Mouse (Mus musculus) neural tube, embryonic 15.5 days (tissue): ENCODE results near the gene Tapt1. TPM values are rescaled to one million over a fixed set of nuclear protein-coding genes. Genes with fewer than 3 reads are reported as not detected.

ENCODE experiments used
- ATAC-seq: fragments of 200-750 bp; cut with Nextera tagmentation; 2 replicates; pipeline ENCODE4 v1.8.0; 2017; ENCODE audit warnings: mild to moderate bottlenecking, moderate TSS enrichment, moderate library complexity; ENCODE audit not compliant: low FRiP score
- H3K27ac ChIP-seq: fragments of 300-500 bp; sonication (generic); replicated peaks from 2 replicates; pipeline ENCODE4 v1.5.1; 2015; ENCODE audit warnings: mild to moderate bottlenecking, inconsistent platforms
- H3K27me3 ChIP-seq: fragments of 300-500 bp; sonication (generic); replicated peaks from 2 replicates; pipeline ENCODE4 v1.6.1; 2015; ENCODE audit warnings: inconsistent platforms
- H3K36me3 ChIP-seq: fragments of 300-500 bp; sonication (generic); 2 replicates; pipeline ENCODE4 v1.6.1; 2015; ENCODE audit warnings: inconsistent platforms
- H3K4me1 ChIP-seq: fragments of 300-500 bp; sonication (generic); 2 replicates; pipeline ENCODE4 v1.6.1; 2015; ENCODE audit warnings: inconsistent platforms
- H3K4me2 ChIP-seq: fragments of 300-500 bp; sonication (generic); 2 replicates; pipeline ENCODE4 v1.6.1; 2015; ENCODE audit warnings: inconsistent platforms, mild to moderate bottlenecking, moderate library complexity
- H3K4me3 ChIP-seq: fragments of 300-500 bp; sonication (generic); replicated peaks from 2 replicates; pipeline ENCODE4 v1.5.1; 2015; ENCODE audit warnings: mild to moderate bottlenecking, inconsistent platforms
- H3K9ac ChIP-seq: fragments of 300-500 bp; sonication (generic); replicated peaks from 2 replicates; pipeline ENCODE4 v1.6.1; 2015; ENCODE audit warnings: mild to moderate bottlenecking, inconsistent platforms
- H3K9me3 ChIP-seq: fragments of 300-500 bp; sonication (generic); replicated peaks from 2 replicates; pipeline ENCODE4 v1.6.1; 2016; ENCODE audit warnings: inconsistent platforms
- WGBS: fragments of 180-500 bp; shearing (Covaris S2); methylation state at CpG from one replicate; pipeline ENCODE4 v1.1.7; 2015; ENCODE audit warnings: mixed read lengths; 5-methylcytosine and 5-hydroxymethylcytosine counted together
- polyA plus RNA-seq: library from polyadenylated mRNA; unstranded; fragments of >200 nt; fragmentation: Nextera tagmentation; extraction: Ambion mirVana; gene quantifications from 2 replicates; pipeline ENCODE4 v1.2.1, GENCODE M21; 2015

Gene Tapt1
- polyA plus RNA-seq, 1 experiment from 2014 or later: 30.8 TPM

GRCm38 (mm10) chr5:44228323-44228722 lies 1.9 kb upstream of the Tapt1 start:
- no peaks in the 10 kb centered on the region for H3K36me3 ChIP-seq
- WGBS: 67% methylated on average over 1 of the region's 1 CpGs
- no peak overlapping the region; the same call in 1 of the 2 replicates for H3K4me2 ChIP-seq
- no peak overlapping the region for H3K4me3 ChIP-seq
- peaks cover 31% of the 10 kb centered on the region for H3K4me1 ChIP-seq
- H3K9me3 ChIP-seq: no peaks in the 10 kb centered on the region
- H3K9ac ChIP-seq: no peak overlapping the region
- H3K27ac ChIP-seq: no peak overlapping the region
- no peaks in the 10 kb centered on the region for H3K27me3 ChIP-seq
- no peak for ATAC-seq

GRCm38 (mm10) chr5:44227462-44227840 lies 1.0 kb upstream of the Tapt1 start:
- peaks cover 32% of the 10 kb centered on the region for H3K4me1 ChIP-seq
- no peaks in the 10 kb centered on the region for H3K9me3 ChIP-seq
- peak overlapping the region; percentile 89 for H3K9ac ChIP-seq
- H3K36me3 ChIP-seq: no peaks in the 10 kb centered on the region
- H3K4me2 ChIP-seq: peak overlapping the region; percentile 83
- H3K4me3 ChIP-seq: peak overlapping the region; percentile 87
- WGBS: 8% methylated on average over 6 of the region's 6 CpGs
- ATAC-seq: no peak
- peak overlapping the region; percentile 95 for H3K27ac ChIP-seq
- H3K27me3 ChIP-seq: no peaks in the 10 kb centered on the region

GRCm38 (mm10) chr5:44225911-44226520 lies 410 bp downstream of the Tapt1 start:
- Histone ChIP-seq H3K4me2 (peak overlapping the region; percentile 66), H3K9ac (peak overlapping the region; percentile 89), H3K4me1 (peaks cover 32% of the 10 kb centered on the region), H3K9me3 (no peaks in the 10 kb centered on the region), H3K27ac (peak overlapping the region; percentile 95), H3K36me3 (no peaks in the 10 kb centered on the region), H3K27me3 (no peaks in the 10 kb centered on the region), H3K4me3 (peak overlapping the region; percentile 87)
- ATAC-seq: peak; percentile 82
- WGBS: under 1% methylated on average over 68 of the region's 72 CpGs

GRCm38 (mm10) chr5:44224916-44225600 lies 1.4 kb downstream of the Tapt1 start:
- peaks cover 32% of the 10 kb centered on the region for H3K4me1 ChIP-seq
- no peak for ATAC-seq
- H3K9me3 ChIP-seq: no peaks in the 10 kb centered on the region
- peak overlapping the region; percentile 89 for H3K9ac ChIP-seq
- no peaks in the 10 kb centered on the region for H3K27me3 ChIP-seq
- 57% methylated on average over 4 of the region's 4 CpGs for WGBS
- H3K4me2 ChIP-seq: peak overlapping the region; percentile 66
- no peaks in the 10 kb centered on the region for H3K36me3 ChIP-seq
- peak overlapping the region; percentile 87 for H3K4me3 ChIP-seq
- H3K27ac ChIP-seq: no peak overlapping the region

- Histone ChIP-seq H3K4me2 (peak overlapping the region; percentile 66), H3K4me3 (peak overlapping the region; percentile 11; the same call in 1 of the 2 replicates), H3K4me1 (peaks cover 32% of the 10 kb centered on the region), H3K27ac (no peak overlapping the region), H3K36me3 (no peaks in the 10 kb centered on the region), H3K9me3 (no peaks in the 10 kb centered on the region), H3K27me3 (no peaks in the 10 kb centered on the region), H3K9ac (peak overlapping the region; percentile 23)
- 19% methylated on average over 6 of the region's 6 CpGs for WGBS
- ATAC-seq: no peak
Measured at GRCm38 (mm10) chr5:44224251-44224650, 2.2 kb downstream of the Tapt1 start.

- no peaks in the 10 kb centered on the region for H3K9me3 ChIP-seq
- H3K27ac ChIP-seq: no peak overlapping the region
- no peak overlapping the region for H3K9ac ChIP-seq
- no peak overlapping the region for H3K4me2 ChIP-seq
- 93% methylated on average over 16 of the region's 16 CpGs for WGBS
- ATAC-seq: no peak
- no peaks in the 10 kb centered on the region for H3K36me3 ChIP-seq
- no peaks in the 10 kb centered on the region for H3K27me3 ChIP-seq
- H3K4me3 ChIP-seq: no peak overlapping the region
- peaks cover 30% of the 10 kb centered on the region for H3K4me1 ChIP-seq
Measured at GRCm38 (mm10) chr5:44223341-44223881, 3.0 kb downstream of the Tapt1 start.

GRCm38 (mm10) chr5:44220430-44220829 lies 6.0 kb downstream of the Tapt1 start:
- Histone ChIP-seq H3K27ac (no peak overlapping the region), H3K9ac (no peak overlapping the region), H3K9me3 (no peaks in the 10 kb centered on the region), H3K4me2 (no peak overlapping the region), H3K27me3 (no peaks in the 10 kb centered on the region), H3K4me3 (no peak overlapping the region), H3K36me3 (peaks cover 7% of the 10 kb centered on the region; the same call in 1 of the 2 replicates), H3K4me1 (peaks cover 20% of the 10 kb centered on the region)
- no peak for ATAC-seq
- WGBS: 91% methylated on average over 7 of the region's 7 CpGs

- WGBS: 87% methylated on average over 4 of the region's 4 CpGs
- Histone ChIP-seq H3K9ac (no peak overlapping the region), H3K27me3 (no peaks in the 10 kb centered on the region), H3K4me2 (no peak overlapping the region), H3K27ac (no peak overlapping the region), H3K36me3 (peaks cover 7% of the 10 kb centered on the region; the same call in 1 of the 2 replicates), H3K9me3 (no peaks in the 10 kb centered on the region), H3K4me1 (peaks cover 14% of the 10 kb centered on the region), H3K4me3 (no peak overlapping the region)
- no peak for ATAC-seq
Measured at GRCm38 (mm10) chr5:44219871-44220270, 6.6 kb downstream of the Tapt1 start.

- Histone ChIP-seq H3K27ac (no peak overlapping the region), H3K9ac (no peak overlapping the region), H3K36me3 (peaks cover 7% of the 10 kb centered on the region; the same call in 1 of the 2 replicates), H3K4me3 (no peak overlapping the region), H3K27me3 (no peaks in the 10 kb centered on the region), H3K4me1 (peaks cover 2% of the 10 kb centered on the region; the same call in 1 of the 2 replicates), H3K4me2 (no peak overlapping the region), H3K9me3 (no peaks in the 10 kb centered on the region)
- WGBS: 77% methylated on average over 4 of the region's 4 CpGs
- no peak for ATAC-seq
Measured at GRCm38 (mm10) chr5:44218483-44218882, 7.9 kb downstream of the Tapt1 start.

GRCm38 (mm10) chr5:44217685-44218041 lies 8.8 kb downstream of the Tapt1 start:
- Histone ChIP-seq H3K4me3 (no peak overlapping the region), H3K36me3 (peaks cover 7% of the 10 kb centered on the region; the same call in 1 of the 2 replicates), H3K9ac (no peak overlapping the region), H3K27ac (no peak overlapping the region), H3K4me2 (no peak overlapping the region), H3K27me3 (no peaks in the 10 kb centered on the region), H3K9me3 (no peaks in the 10 kb centered on the region), H3K4me1 (no peaks in the 10 kb centered on the region)
- 84% methylated on average over 5 of the region's 5 CpGs for WGBS
- ATAC-seq: no peak

- Histone ChIP-seq H3K27me3 (no peaks in the 10 kb centered on the region), H3K4me3 (no peak overlapping the region), H3K9ac (no peak overlapping the region), H3K4me1 (no peaks in the 10 kb centered on the region), H3K36me3 (peaks cover 10% of the 10 kb centered on the region; the same call in 1 of the 2 replicates), H3K27ac (no peak overlapping the region), H3K4me2 (no peak overlapping the region), H3K9me3 (no peaks in the 10 kb centered on the region)
- no peak for ATAC-seq
- WGBS: 89% methylated on average over 8 of the region's 8 CpGs
Measured at GRCm38 (mm10) chr5:44217041-44217684, 9.3 kb downstream of the Tapt1 start.
